Mouse (Mus musculus): ENCODE data around the gene Prim2.

- TF ChIP-seq CTCF (IDR thresholded peaks at IDR 0.05; ENCODE audit: low read depth, low read length), result no peak
- no peak for TF ChIP-seq POLR2A (IDR thresholded peaks at IDR 0.05; ENCODE audit: insufficient read depth, low read length)
Observed at GRCm38 (mm10) chr1:33447179-33447578, 222.4 kb downstream of the Prim2 start.

Data from ES-Bruce4 (cell line).